Mouse (Mus musculus): ENCODE results near the gene Gm2056. TPM values are rescaled to one million over a fixed set of nuclear protein-coding genes. Genes with fewer than 3 reads are reported as not detected.

Gm2056 gene
- not detected in 2 replicates for polyA plus RNA-seq (2012; rRNA removed)

DNA sequence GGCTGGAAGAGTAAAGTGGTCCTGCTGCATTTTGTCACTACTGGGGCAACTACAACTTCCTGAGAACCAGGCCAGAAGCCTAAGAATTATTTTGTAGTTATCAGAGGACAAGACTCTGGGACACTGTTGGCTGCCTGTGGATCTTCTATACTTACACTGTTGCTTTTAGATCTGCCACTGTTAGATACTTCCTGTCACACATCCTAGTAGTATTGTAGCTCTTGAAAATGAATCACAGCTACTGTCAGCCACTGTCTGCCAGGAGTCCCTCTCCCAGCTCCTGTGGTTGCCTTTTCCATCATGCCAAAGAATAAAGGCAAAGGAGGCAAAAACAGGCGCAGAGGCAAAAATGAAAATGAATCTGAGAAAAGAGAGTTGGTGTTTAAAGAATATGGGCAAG is at the start of gene Gm2056:
Gm2056 (plus strand) TSS at position 301 of the 400 bp plus-strand sequence.

DNA sequence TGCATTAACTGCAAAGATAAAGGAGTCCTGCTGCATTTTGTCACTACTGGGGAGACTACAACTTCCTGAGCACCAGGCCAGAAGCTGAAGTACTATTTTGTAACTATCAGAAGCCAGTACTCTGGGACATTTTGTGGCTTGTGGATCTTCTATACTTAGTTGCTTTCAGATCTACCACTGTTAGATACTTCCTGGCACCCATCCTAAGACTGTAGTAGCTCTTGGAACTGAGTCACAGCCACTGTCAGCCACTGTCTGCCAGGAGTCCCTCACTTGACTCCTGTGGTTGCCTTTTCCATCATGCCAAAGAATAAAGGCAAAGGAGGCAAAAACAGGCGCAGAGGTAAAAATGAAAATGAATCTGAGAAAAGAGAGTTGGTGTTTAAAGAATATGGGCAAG is 15.3 kb upstream of the Gm2056 start, which contains the start of gene Gm2075:
Gm2075 (plus strand) TSS at position 301 of the 400 bp plus-strand sequence.

DNA sequence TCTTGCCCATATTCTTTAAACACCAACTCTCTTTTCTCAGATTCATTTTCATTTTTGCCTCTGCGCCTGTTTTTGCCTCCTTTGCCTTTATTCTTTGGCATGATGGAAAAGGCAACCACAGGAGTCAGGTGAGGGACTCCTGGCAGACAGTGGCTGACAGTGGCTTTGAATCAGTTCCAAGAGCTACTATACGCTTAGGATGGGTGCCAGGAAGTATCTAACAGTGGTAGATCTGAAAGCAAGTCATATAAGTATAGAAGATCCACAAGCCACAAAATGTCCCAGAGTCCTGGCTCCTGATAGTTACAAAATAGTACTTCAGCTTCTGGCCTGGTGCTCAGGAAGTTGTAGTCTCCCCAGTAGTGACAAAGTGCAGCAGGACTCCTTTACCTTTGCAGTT is 8.1 kb upstream of the Gm2056 start, which contains the start of gene Gm6803:
Gm6803 (minus strand) TSS at position 101 of the 400 bp plus-strand sequence.

Other genes with a start within 250 kb of the Gm2056 start
- gene Gm21936, start 231.5 kb upstream of the Gm2056 start, polyA plus RNA-seq (2012; rRNA removed): not detected in 2 replicates
- not detected in 2 replicates for gene BB287469, start 210.4 kb upstream of the Gm2056 start, polyA plus RNA-seq (2012; rRNA removed)
- gene Gm2001, start 184.7 kb upstream of the Gm2056 start, polyA plus RNA-seq (2012; rRNA removed): not detected in 2 replicates
- gene Gm2016, start 152.9 kb upstream of the Gm2056 start, polyA plus RNA-seq (2012; rRNA removed): not detected in 2 replicates
- gene Gm2022, start 131.6 kb upstream of the Gm2056 start, polyA plus RNA-seq (2012; rRNA removed): not detected in 2 replicates
- gene Gm2035, start 107.1 kb upstream of the Gm2056 start, polyA plus RNA-seq (2012; rRNA removed): not detected in 2 replicates
- gene Gm2042, start 72.9 kb upstream of the Gm2056 start, polyA plus RNA-seq (2012; rRNA removed): not detected in 2 replicates
- gene Gm2075, start 15.2 kb upstream of the Gm2056 start, polyA plus RNA-seq (2012; rRNA removed): not detected in 2 replicates
- gene Gm6803, start 8.2 kb upstream of the Gm2056 start, polyA plus RNA-seq (2012; rRNA removed): not detected in 2 replicates
- gene Gm16368, start 56.7 kb downstream of the Gm2056 start, polyA plus RNA-seq (2012; rRNA removed): not detected in 2 replicates
- not detected in 2 replicates for gene Gm10436, start 155.1 kb downstream of the Gm2056 start, polyA plus RNA-seq (2012; rRNA removed)
- not detected in 2 replicates for gene Gm8332, start 223.1 kb downstream of the Gm2056 start, polyA plus RNA-seq (2012; rRNA removed)
- not detected in 2 replicates for gene Gm5662, start 247.5 kb downstream of the Gm2056 start, polyA plus RNA-seq (2012; rRNA removed)

Data from colon, adult 2 months (tissue).